Mouse (Mus musculus) myocyte (in vitro differentiated cells): ENCODE results near the gene Gmds. TPM values are rescaled to one million over a fixed set of nuclear protein-coding genes. Genes with fewer than 3 reads are reported as not detected.

Experiments used
- H3K27me3 ChIP-seq: one replicate; pipeline ENCODE4 v1.6.1; 2011; ENCODE audit not compliant: control insufficient read depth, insufficient read depth, insufficient read length
- H3K36me3 ChIP-seq: one replicate; pipeline ENCODE4 v1.6.1; 2011; ENCODE audit not compliant: control insufficient read depth, insufficient read depth
- H3K4me2 ChIP-seq: one replicate; pipeline ENCODE4 v1.6.1; 2011; ENCODE audit warnings: low read depth, control low read depth
- H3K4me3 ChIP-seq: one replicate; pipeline ENCODE4 v1.5.1; 2011; ENCODE audit warnings: mild to moderate bottlenecking, control low read depth, moderate library complexity
- H3K79me2 ChIP-seq: one replicate; pipeline ENCODE4 v1.6.1; 2011; ENCODE audit not compliant: control insufficient read depth, insufficient read depth
- H3ac ChIP-seq: one replicate; pipeline ENCODE4 v1.6.1; 2011; ENCODE audit not compliant: control insufficient read depth, insufficient read length
- CEBPB ChIP-seq: IDR thresholded peaks from 2 replicates; pipeline ENCODE4 v1.6.1; 2011; ENCODE audit warnings: mild to moderate bottlenecking, moderate library complexity; ENCODE audit not compliant: poor library complexity, insufficient read depth, severe bottlenecking
- E2F4 ChIP-seq: IDR thresholded peaks from one replicate; pipeline ENCODE4 v1.6.1; 2011; ENCODE audit warnings: mild to moderate bottlenecking, control low read depth, moderate library complexity; ENCODE audit not compliant: insufficient read depth
- MAX ChIP-seq: IDR thresholded peaks from one replicate; pipeline ENCODE4 v1.6.1; 2011; ENCODE audit warnings: low read depth, mild to moderate bottlenecking, control low read depth
- MYOD1 ChIP-seq, 3 experiments: IDR thresholded peaks; one replicate each; pipeline ENCODE4 v1.6.1; 2011; ENCODE audit warnings: control low read depth in 2 of 3, low read depth in 2 of 3, mild to moderate bottlenecking in 2 of 3, moderate library complexity in 1 of 3; ENCODE audit not compliant: insufficient read length in 2 of 3, control insufficient read depth in 1 of 3
- MYOG ChIP-seq, 3 experiments: IDR thresholded peaks; one replicate each; pipeline ENCODE4 v1.6.1; 2011; ENCODE audit warnings: control low read depth in 2 of 3, low read depth in 2 of 3, mild to moderate bottlenecking in 2 of 3; ENCODE audit not compliant: insufficient read length in 2 of 3, control insufficient read depth in 1 of 3, insufficient read depth in 1 of 3
- POLR2A ChIP-seq: IDR thresholded peaks from one replicate; pipeline ENCODE4 v1.6.1; 2011; ENCODE audit warnings: low read depth, mild to moderate bottlenecking, control low read depth, moderate library complexity; ENCODE audit not compliant: insufficient read length
- POLR2AphosphoS2 ChIP-seq: IDR thresholded peaks from one replicate; pipeline ENCODE4 v1.6.1; 2011; ENCODE audit warnings: low read depth, control low read depth; ENCODE audit not compliant: insufficient read length
- REST ChIP-seq: IDR thresholded peaks from one replicate; pipeline ENCODE4 v1.6.1; 2011; ENCODE audit warnings: mild to moderate bottlenecking, control low read depth, moderate library complexity; ENCODE audit not compliant: insufficient read depth, insufficient read length
- SRF ChIP-seq: IDR thresholded peaks from one replicate; pipeline ENCODE4 v1.6.1; 2011; ENCODE audit warnings: low read depth; ENCODE audit not compliant: control insufficient read depth, insufficient read length
- TCF12 ChIP-seq: IDR thresholded peaks from one replicate; pipeline ENCODE4 v1.6.1; 2011; ENCODE audit warnings: mild to moderate bottlenecking, control low read depth; ENCODE audit not compliant: poor library complexity, insufficient read depth, severe bottlenecking
- TCF3 ChIP-seq: IDR thresholded peaks from one replicate; pipeline ENCODE4 v1.6.1; 2011; ENCODE audit warnings: low read depth, control low read depth; ENCODE audit not compliant: insufficient read length
- USF1 ChIP-seq: IDR thresholded peaks from one replicate; pipeline ENCODE4 v1.6.1; 2011; ENCODE audit warnings: low read depth, mild to moderate bottlenecking, control low read depth, moderate library complexity
- polyA plus RNA-seq: library from polyadenylated mRNA; unstranded; fragments of >200 nt; fragmentation: generic; extraction: Trizol; gene quantifications from one replicate; pipeline ENCODE4 v1.2.1, GENCODE M21; 2012; ENCODE audit warnings: missing spikeins

Gmds gene
- polyA plus RNA-seq, 1 experiment, result 13.1 TPM

- H3K36me3 ChIP-seq, result no peaks in the 10 kb centered on the region
- no peaks in the 10 kb centered on the region for H3K27me3 ChIP-seq
- no peak overlapping the region for H3ac ChIP-seq
- no peak overlapping the region for H3K4me3 ChIP-seq
- no peaks in the 10 kb centered on the region for H3K79me2 ChIP-seq
- H3K4me2 ChIP-seq, result no peak overlapping the region
- TF ChIP-seq POLR2AphosphoS2 (no peak), E2F4 (no peak), POLR2A (no peak), MYOD1 (IDR thresholded peaks at IDR 0.05; ENCODE audit: control insufficient read depth in 1 of 3, insufficient read length in 2 of 3, low read depth in 2 of 3) (peak in 2 of 3 experiments; percentile 12 to 19)
Observed at GRCm38 (mm10) chr13:32371874-32372530, 33.5 kb upstream of the Gmds start.

GRCm38 (mm10) chr13:32370751-32371150 is 32.2 kb upstream of the Gmds start:
- no peaks in the 10 kb centered on the region for H3K79me2 ChIP-seq
- H3K4me3 ChIP-seq, result no peak overlapping the region
- H3K36me3 ChIP-seq, result no peaks in the 10 kb centered on the region
- H3ac ChIP-seq, result no peak overlapping the region
- no peaks in the 10 kb centered on the region for H3K27me3 ChIP-seq
- TF ChIP-seq REST (no peak), USF1 (no peak), MAX (no peak), POLR2A (no peak), MYOD1 (IDR thresholded peaks at IDR 0.05; ENCODE audit: control insufficient read depth in 1 of 3, insufficient read length in 2 of 3, low read depth in 2 of 3) (no peak), E2F4 (no peak), POLR2AphosphoS2 (no peak), MYOG (IDR thresholded peaks at IDR 0.05; ENCODE audit: control insufficient read depth in 1 of 3, insufficient read depth in 1 of 3, insufficient read length in 2 of 3, low read depth in 2 of 3) (no peak), SRF (no peak), CEBPB (no peak), TCF3 (no peak), TCF12 (no peak)
- peak overlapping the region; percentile 68 for H3K4me2 ChIP-seq

- no peak overlapping the region for H3ac ChIP-seq
- no peaks in the 10 kb centered on the region for H3K79me2 ChIP-seq
- H3K36me3 ChIP-seq, result no peaks in the 10 kb centered on the region
- TF ChIP-seq POLR2AphosphoS2 (no peak), CEBPB (peak; percentile 84)
- no peaks in the 10 kb centered on the region for H3K27me3 ChIP-seq
- no peak overlapping the region for H3K4me3 ChIP-seq
- H3K4me2 ChIP-seq, result peak overlapping the region; percentile 68
Observed at GRCm38 (mm10) chr13:32370135-32370534, 31.6 kb upstream of the Gmds start.

GRCm38 (mm10) chr13:32337735-32338512 is 616 bp downstream of the Gmds start:
- Histone ChIP-seq H3K27me3 (no peaks in the 10 kb centered on the region), H3K4me2 (peak overlapping the region; percentile 81), H3ac (peak overlapping the region; percentile 73), H3K36me3 (no peaks in the 10 kb centered on the region), H3K4me3 (peak overlapping the region; percentile 38), H3K79me2 (no peaks in the 10 kb centered on the region)
- TF ChIP-seq MYOD1 (IDR thresholded peaks at IDR 0.05; ENCODE audit: control insufficient read depth in 1 of 3, insufficient read length in 2 of 3, low read depth in 2 of 3) (peak in 1 of 3 experiments; percentile 7), POLR2AphosphoS2 (no peak)

GRCm38 (mm10) chr13:32318309-32318708 is 20.2 kb downstream of the Gmds start:
- H3K4me3 ChIP-seq, result no peak overlapping the region
- TF ChIP-seq SRF, result no peak
- TF ChIP-seq CEBPB, result no peak
- TF ChIP-seq MYOD1 (IDR thresholded peaks at IDR 0.05; ENCODE audit: control insufficient read depth in 1 of 3, insufficient read length in 2 of 3, low read depth in 2 of 3), result no peak
- no peak for TF ChIP-seq MAX
- no peak for TF ChIP-seq TCF3
- no peak for TF ChIP-seq USF1
- TF ChIP-seq POLR2A, result no peak
- TF ChIP-seq REST, result no peak
- no peak for TF ChIP-seq E2F4
- TF ChIP-seq POLR2AphosphoS2, result no peak
- no peak for TF ChIP-seq MYOG (IDR thresholded peaks at IDR 0.05; ENCODE audit: control insufficient read depth in 1 of 3, insufficient read depth in 1 of 3, insufficient read length in 2 of 3, low read depth in 2 of 3)
- TF ChIP-seq TCF12, result no peak
- H3ac ChIP-seq, result no peak overlapping the region
- H3K27me3 ChIP-seq, result no peaks in the 10 kb centered on the region
- H3K36me3 ChIP-seq, result no peaks in the 10 kb centered on the region
- no peaks in the 10 kb centered on the region for H3K79me2 ChIP-seq
- H3K4me2 ChIP-seq, result no peak overlapping the region
